Mouse (Mus musculus) cerebellum, adult 2 months (tissue): ENCODE results near the gene Gm9945.

Experiments
- CTCF ChIP-seq: fragments of 200-500 bp; IDR thresholded peaks from 2 replicates; pipeline ENCODE4 v1.5.1; 2011; ENCODE audit warnings: low read depth, mild to moderate bottlenecking, control low read depth, low read length, moderate library complexity, borderline replicate concordance; ENCODE audit not compliant: insufficient read depth
- POLR2A ChIP-seq: fragments of 200-500 bp; IDR thresholded peaks from 2 replicates; pipeline ENCODE4 v1.6.1; 2011; ENCODE audit warnings: low read length, control low read depth, borderline replicate concordance; ENCODE audit not compliant: insufficient read depth

DNA sequence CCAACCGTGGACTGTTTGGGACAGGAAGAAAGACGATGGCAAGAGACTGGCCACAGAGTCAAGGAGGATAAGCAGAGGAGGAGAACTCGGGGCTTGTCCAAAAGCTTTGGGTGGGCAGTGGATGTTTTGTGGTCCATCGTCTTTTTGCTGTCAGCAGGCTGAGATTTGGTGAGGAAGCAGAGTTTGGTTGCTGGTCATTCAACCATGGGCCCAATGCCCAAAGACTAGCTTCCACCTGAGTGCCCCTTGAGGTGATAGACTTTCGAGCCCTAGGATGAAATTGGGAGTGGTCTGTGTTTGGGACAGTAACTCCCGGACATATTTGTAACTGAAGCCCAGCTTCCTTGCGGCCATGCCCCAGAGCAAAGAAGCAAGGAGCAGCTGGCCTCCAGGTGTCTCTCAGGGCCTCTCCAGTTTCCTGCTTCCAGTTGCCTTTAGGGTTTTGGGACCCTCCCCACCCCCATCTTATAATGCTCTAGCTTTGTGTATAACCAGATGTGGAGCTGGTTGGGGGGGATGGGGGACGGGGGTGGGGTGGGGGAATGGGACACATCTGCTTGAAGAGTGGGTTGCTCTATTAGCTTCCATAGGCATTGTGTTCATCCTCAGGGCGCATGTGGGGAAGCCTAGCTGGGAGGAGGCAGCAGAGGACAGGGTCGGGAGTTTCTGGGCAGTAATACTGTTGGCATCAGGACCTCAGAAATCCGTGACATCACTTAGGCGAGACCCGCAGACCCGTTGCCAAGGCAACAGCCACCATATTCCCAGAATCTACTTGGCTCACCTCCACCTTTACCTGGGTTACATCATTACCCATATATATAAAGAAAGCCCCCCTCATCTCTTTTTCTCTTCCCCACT, 43.8 kb downstream of the Gm9945 start:
- TF ChIP-seq POLR2A (no peak), CTCF (no peak)
